Mouse (Mus musculus) CH12.LX (cell line): ENCODE data around the gene Itih4.

Source experiments
- BHLHE40 ChIP-seq: IDR thresholded peaks from 2 replicates; pipeline ENCODE4 v1.6.1; 2011; ENCODE audit warnings: mild to moderate bottlenecking, low read depth, low read length, improper control_type of control experiment
- CTCF ChIP-seq, 2 experiments: IDR thresholded peaks in 1 of 2; conservative IDR thresholded peaks in 1 of 2; 2 replicates each; pipeline ENCODE4 v1.5.1; 2011 to 2012; ENCODE audit warnings: low read depth in 2 of 2, low read length in 2 of 2, improper control_type of control experiment in 1 of 2, inconsistent platforms in 1 of 2, mild to moderate bottlenecking in 1 of 2, moderate library complexity in 1 of 2
- EP300 ChIP-seq: IDR thresholded peaks from 2 replicates; pipeline ENCODE4 v1.6.1; 2011; ENCODE audit warnings: low read length, improper control_type of control experiment
- JUN ChIP-seq: IDR thresholded peaks from 2 replicates; pipeline ENCODE4 v1.6.1; 2011; ENCODE audit warnings: low read depth, mild to moderate bottlenecking, low read length, improper control_type of control experiment, moderate library complexity; ENCODE audit not compliant: insufficient read depth
- USF2 ChIP-seq: conservative IDR thresholded peaks from 2 replicates; pipeline ENCODE4 v1.6.1; 2011; ENCODE audit warnings: low read depth, low read length, improper control_type of control experiment

GRCm38 (mm10) chr14:30916516-30916915, 30.2 kb downstream of the Itih4 start:
- TF ChIP-seq USF2 = no peak
- TF ChIP-seq EP300 = no peak
- no peak for TF ChIP-seq JUN
- no peak for TF ChIP-seq BHLHE40
- TF ChIP-seq CTCF (conservative IDR thresholded peaks at IDR 0.05 in 1 of 2, IDR thresholded peaks at IDR 0.05 in 1 of 2; ENCODE audit: low read depth in 2 of 2, low read length in 2 of 2) = no peak
